ENCODE assay signal across 11 mouse cellular contexts in the genomic region with DNA sequence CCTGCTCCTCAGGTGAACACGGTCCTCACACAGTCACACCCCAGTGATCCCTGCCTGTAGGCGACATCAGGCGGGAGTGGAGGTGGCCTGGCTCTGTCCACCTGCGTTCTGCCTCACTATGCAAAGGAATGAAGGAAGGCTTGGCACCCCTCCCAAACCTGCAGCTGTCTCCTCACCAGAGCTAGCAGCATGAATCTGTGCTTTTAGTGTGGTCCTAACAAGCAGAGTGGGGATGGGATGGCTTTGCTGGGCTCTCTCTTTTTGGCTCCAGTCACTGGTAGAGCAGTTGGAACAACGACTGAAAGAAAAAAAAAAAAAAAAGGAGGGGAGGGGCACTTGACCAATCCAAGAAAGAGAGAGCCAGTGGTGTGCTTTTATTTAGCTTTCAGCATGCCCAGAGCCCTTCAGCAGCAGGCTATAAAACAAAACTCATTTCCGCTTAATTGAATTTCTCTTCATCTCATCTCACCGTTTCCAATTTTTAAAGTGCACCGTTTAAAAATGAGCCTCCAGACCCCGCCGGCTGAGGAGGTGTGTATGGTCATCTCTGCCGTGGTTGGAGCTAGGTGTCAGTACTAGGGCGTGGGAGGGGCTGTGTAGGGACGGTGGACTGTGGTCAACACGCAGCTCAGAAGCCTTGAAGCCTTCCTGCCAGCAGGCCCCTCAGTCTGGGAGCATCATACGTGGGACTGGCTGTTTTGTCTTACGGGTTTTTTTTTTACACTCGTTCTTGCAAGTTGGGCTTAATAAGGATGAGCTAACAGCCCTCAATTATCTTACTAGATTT. TPM values are rescaled to one million over a fixed set of nuclear protein-coding genes. Genes with fewer than 3 reads are reported as not detected.
DNase-seq lines count a peak whose midpoint lies in the region; ATAC-seq and TF ChIP-seq lines count a peak whose summit lies in the region.
"Had no signal": no experiment of that assay in that cellular context is flagged by ENCODE, and none has a peak within 500 bp of the region (broad histone marks: within the 10 kb centered on the region; RNA-seq: fewer than 3 reads in every experiment).

No protein-coding gene starts in this region.

- intact Hi-C loops in left cerebral cortex, postnatal 10 days (cut with DNase I): no loop called here

- no peak overlapping the region for H3K4me3 ChIP-seq in embryonic facial prominence, embryonic 14.5 days (ENCODE audit: low read depth, low read length)
- H3K4me3 ChIP-seq in embryonic facial prominence, embryonic 10.5 days: no peak overlapping the region
- H3K4me3 ChIP-seq in ES-E14 (ENCODE audit: insufficient read depth in 1 of 2, low read depth in 1 of 2, low read length in 2 of 2, poor library complexity in 1 of 2, severe bottlenecking in 1 of 2): no peak overlapping the region
- H3K4me3 ChIP-seq: embryonic facial prominence, embryonic 13.5 days; liver, embryonic 15.5 days had no signal

- H3K9ac ChIP-seq in embryonic facial prominence, embryonic 14.5 days (ENCODE audit: low read depth, low read length): no peak overlapping the region
- H3K9ac ChIP-seq in ES-E14 (ENCODE audit: insufficient read depth, low read depth, low read length, poor library complexity, severe bottlenecking): no peak overlapping the region
- H3K9ac ChIP-seq: embryonic facial prominence, embryonic 13.5 days; liver, embryonic 15.5 days had no signal

- H3K27me3 ChIP-seq in embryonic facial prominence, embryonic 14.5 days (replicated peaks; ENCODE audit: control insufficient read depth, insufficient read depth, low read length): no peaks in the 10 kb centered on the region
- no peaks in the 10 kb centered on the region for H3K27me3 ChIP-seq in embryonic facial prominence, embryonic 10.5 days (replicated peaks; ENCODE audit: low read depth, poor library complexity, severe bottlenecking)
- H3K27me3 ChIP-seq: embryonic facial prominence, embryonic 13.5 days; liver, embryonic 15.5 days had no signal

- in situ Hi-C loops in ES-E14 (cut with MboI; ENCODE audit: low sequenced_read_pairs in 2 of 2, unreplicated experiment in 2 of 2): no loop called here

- peak; percentile 15; the same call in 1 of the 2 replicates for ATAC-seq in embryonic facial prominence, embryonic 14.5 days (ENCODE audit: low read depth)
- ATAC-seq in frontal cortex, adult (ENCODE audit: low TSS enrichment): peak; percentile 83

- 63% methylated on average over 17 of the region's 17 CpGs for WGBS in embryonic facial prominence, embryonic 14.5 days
- 72% methylated on average over 17 of the region's 17 CpGs for WGBS in embryonic facial prominence, embryonic 10.5 days

- peak; percentile 37 for DNase-seq in embryonic facial prominence, embryonic 14.5 days (ENCODE audit: low spot score)
- no peak for DNase-seq in embryonic facial prominence, embryonic 10.5 days (ENCODE audit: low spot score)
- no peak for DNase-seq in ES-E14 (ENCODE audit: low read depth, low spot score)
- DNase-seq in left cerebral cortex, postnatal 10 days (ENCODE audit: extremely low spot score in 1 of 2, low spot score in 2 of 2): peak; percentile 40 to 63
- no peak for DNase-seq in urinary bladder, adult 2 months (ENCODE audit: low spot score)
- no peak for DNase-seq in retina, postnatal 1 day
- DNase-seq in adipocyte (ENCODE audit: low spot score): no peak

- H3K9me3 ChIP-seq in embryonic facial prominence, embryonic 14.5 days (ENCODE audit: control insufficient read depth, low read length): no peaks in the 10 kb centered on the region
- H3K9me3 ChIP-seq in embryonic facial prominence, embryonic 10.5 days: no peaks in the 10 kb centered on the region
- no peaks in the 10 kb centered on the region for H3K9me3 ChIP-seq in ES-E14 (ENCODE audit: control insufficient read depth, insufficient read depth, low read depth, low read length)
- H3K9me3 ChIP-seq: embryonic facial prominence, embryonic 13.5 days; liver, embryonic 15.5 days had no signal

- H3K4me2 ChIP-seq in embryonic facial prominence, embryonic 14.5 days (ENCODE audit: low read depth, low read length): no peak overlapping the region
- H3K4me2 ChIP-seq: embryonic facial prominence, embryonic 13.5 days; liver, embryonic 15.5 days had no signal

- H3K4me1 ChIP-seq in embryonic facial prominence, embryonic 14.5 days (ENCODE audit: control insufficient read depth, insufficient read depth, low read length): no peaks in the 10 kb centered on the region; the same call in 1 of the 2 replicates
- H3K4me1 ChIP-seq in embryonic facial prominence, embryonic 10.5 days: no peaks in the 10 kb centered on the region
- no peaks in the 10 kb centered on the region for H3K4me1 ChIP-seq in ES-E14 (ENCODE audit: control insufficient read depth in 2 of 2, insufficient read depth in 2 of 2, low read length in 2 of 2, poor library complexity in 1 of 2)
- H3K4me1 ChIP-seq: embryonic facial prominence, embryonic 13.5 days; liver, embryonic 15.5 days had no signal

- no peaks in the 10 kb centered on the region for H3K36me3 ChIP-seq in embryonic facial prominence, embryonic 14.5 days (ENCODE audit: control insufficient read depth, insufficient read depth, low read length)
- no peaks in the 10 kb centered on the region for H3K36me3 ChIP-seq in embryonic facial prominence, embryonic 10.5 days (replicated peaks)
- no peaks in the 10 kb centered on the region for H3K36me3 ChIP-seq in ES-E14 (ENCODE audit: control insufficient read depth, insufficient read depth, low read length, poor library complexity, severe bottlenecking)
- H3K36me3 ChIP-seq: embryonic facial prominence, embryonic 13.5 days; liver, embryonic 15.5 days had no signal

- H3K27ac ChIP-seq in embryonic facial prominence, embryonic 14.5 days (replicated peaks; ENCODE audit: low read depth, low read length): no peak overlapping the region
- no peak overlapping the region for H3K27ac ChIP-seq in embryonic facial prominence, embryonic 10.5 days (replicated peaks)
- no peak overlapping the region for H3K27ac ChIP-seq in ES-E14 (ENCODE audit: insufficient read depth, low read depth, low read length, poor library complexity, severe bottlenecking)
- H3K27ac ChIP-seq: embryonic facial prominence, embryonic 13.5 days; liver, embryonic 15.5 days had no signal

TF ChIP-seq in ES-E14, 5 proteins besides CTCF, POLR2A, EP300 and RAD21:
- TF ChIP-seq ZNF384 (IDR thresholded peaks at IDR 0.05; ENCODE audit: low read depth, low read length) (0 out of 2 replicates have a peak, but pooled peaks have one; percentile 23), HCFC1 (IDR thresholded peaks at IDR 0.05; ENCODE audit: borderline replicate concordance, insufficient read depth, low read length) (no peak), ZC3H11A (IDR thresholded peaks at IDR 0.05; ENCODE audit: borderline replicate concordance, low read depth, low read length) (no peak)
TF ChIP-seq in ES-E14: peak in this region for 1.

RNA-seq across cellular contexts. Expression of a gene that starts 52.9 kb away (rescaled TPM):
- polyA plus RNA-seq in embryonic facial prominence, embryonic 14.5 days (2014; fragmentation: Nextera tagmentation; extraction: Ambion mirVana): 0.07 TPM in 1 of 2 replicates, not detected in the other
- 1.1 and 2.5 TPM in 2 replicates for polyA plus RNA-seq in embryonic facial prominence, embryonic 10.5 days (2016; fragmentation: Nextera tagmentation; extraction: Ambion mirVana)
- 0.05 and 0.13 TPM in 2 replicates for total RNA-seq in ES-E14 (2012; rRNA removed)
- total RNA-seq in left cerebral cortex, postnatal 10 days (2021): under 1 TPM in 1 of 2 experiments, not detected in 1; 0.06 TPM
- not detected in 2 replicates for polyA plus RNA-seq in urinary bladder, adult 2 months (2012; rRNA removed)
- polyA plus RNA-seq: embryonic facial prominence, embryonic 13.5 days; heart, embryonic 16.5 days; liver, embryonic 15.5 days had no signal

Comparison
In these comparisons a context has a peak if more than half of its experiments do, and no peak if none do; other contexts are left out.
1. DNase-seq: peak in embryonic facial prominence, embryonic 14.5 days (single experiment) and left cerebral cortex, postnatal 10 days (2 of 2); none in embryonic facial prominence, embryonic 10.5 days (single experiment), ES-E14 (single experiment), urinary bladder, adult 2 months (single experiment), retina, postnatal 1 day (single experiment) and adipocyte (single experiment).